Mouse (Mus musculus): ENCODE data around the gene Fkbp14.

The Fkbp14 gene

GRCm38 (mm10) chr6:54597208-54597607 lies at the start of gene Fkbp14:
Fkbp14 (minus strand) TSS chr6:54597308.
- no peak for DNase-seq (ENCODE audit: extremely low spot score)

- no peak for DNase-seq (ENCODE audit: extremely low spot score)
These were observed 46.1 kb upstream of the Fkbp14 start for GRCm38 (mm10) chr6:54643181-54643580.

GRCm38 (mm10) chr6:54641953-54642352 lies 44.8 kb upstream of the Fkbp14 start:
- no peak for DNase-seq (ENCODE audit: extremely low spot score)

GRCm38 (mm10) chr6:54639877-54640276 lies 42.8 kb upstream of the Fkbp14 start:
- no peak for DNase-seq (ENCODE audit: extremely low spot score)

- DNase-seq (ENCODE audit: extremely low spot score) = no peak
These were observed 34.4 kb upstream of the Fkbp14 start for GRCm38 (mm10) chr6:54631462-54631861.

GRCm38 (mm10) chr6:54629734-54630133 lies 32.6 kb upstream of the Fkbp14 start:
- peak; percentile 17 for DNase-seq (ENCODE audit: extremely low spot score)

GRCm38 (mm10) chr6:54628381-54628780 lies 31.3 kb upstream of the Fkbp14 start:
- DNase-seq (ENCODE audit: extremely low spot score) = no peak

- DNase-seq (ENCODE audit: extremely low spot score) = no peak
These were observed 23.2 kb upstream of the Fkbp14 start for GRCm38 (mm10) chr6:54620357-54620756.

GRCm38 (mm10) chr6:54619530-54619929 lies 22.4 kb upstream of the Fkbp14 start:
- no peak for DNase-seq (ENCODE audit: extremely low spot score)

- no peak for DNase-seq (ENCODE audit: extremely low spot score)
These were observed 20.3 kb upstream of the Fkbp14 start for GRCm38 (mm10) chr6:54617363-54617762.

- DNase-seq (ENCODE audit: extremely low spot score) = no peak
These were observed 9.1 kb upstream of the Fkbp14 start for GRCm38 (mm10) chr6:54606241-54606640.

GRCm38 (mm10) chr6:54604001-54604715 lies 7.0 kb upstream of the Fkbp14 start:
- DNase-seq (ENCODE audit: extremely low spot score) = no peak

GRCm38 (mm10) chr6:54602891-54603290 lies 5.8 kb upstream of the Fkbp14 start:
- no peak for DNase-seq (ENCODE audit: extremely low spot score)

GRCm38 (mm10) chr6:54600681-54601347 lies 3.7 kb upstream of the Fkbp14 start:
- DNase-seq (ENCODE audit: extremely low spot score) = no peak

- no peak for DNase-seq (ENCODE audit: extremely low spot score)
These were observed 603 bp upstream of the Fkbp14 start for GRCm38 (mm10) chr6:54597711-54598110.

GRCm38 (mm10) chr6:54595330-54595878 lies 1.7 kb downstream of the Fkbp14 start:
- DNase-seq (ENCODE audit: extremely low spot score) = no peak

- DNase-seq (ENCODE audit: extremely low spot score) = peak; percentile 88
These were observed 2.4 kb downstream of the Fkbp14 start, which contains the start of gene Plekha8 for GRCm38 (mm10) chr6:54594469-54595329. Plekha8 (plus strand) TSS chr6:54595111.

- no peak for DNase-seq (ENCODE audit: extremely low spot score)
These were observed 3.2 kb downstream of the Fkbp14 start for GRCm38 (mm10) chr6:54593766-54594468.

- DNase-seq (ENCODE audit: extremely low spot score) = peak; percentile 83
These were observed 4.1 kb downstream of the Fkbp14 start for GRCm38 (mm10) chr6:54592938-54593535.

GRCm38 (mm10) chr6:54591778-54592177 lies 5.3 kb downstream of the Fkbp14 start:
- no peak for DNase-seq (ENCODE audit: extremely low spot score)

GRCm38 (mm10) chr6:54590691-54591090 lies 6.4 kb downstream of the Fkbp14 start:
- no peak for DNase-seq (ENCODE audit: extremely low spot score)
